Mouse (Mus musculus) stomach, postnatal 0 days (tissue): ENCODE measurements at regions not wholly inside any gene's neighbourhood (a gene's known extent, or its start where the extent isn't known, plus 50 kb on each side); places are given as distances from the start of the nearest gene placed in this dataset.

ENCODE experiments used
- ATAC-seq: fragments of 200-750 bp; cut with Nextera tagmentation; 2 replicates; pipeline ENCODE4 v1.8.0; 2017; ENCODE audit not compliant: low FRiP score, low TSS enrichment
- DNase-seq: peaks from one replicate; pipeline ENCODE4 v3.0.0-alpha.2; 2016; ENCODE audit warnings: low spot score
- H3K27ac ChIP-seq: fragments of 300-500 bp; sonication (generic); replicated peaks from 2 replicates; pipeline ENCODE4 v1.5.1; 2014; ENCODE audit warnings: mild to moderate bottlenecking, control low read depth
- H3K27me3 ChIP-seq: fragments of 300-500 bp; sonication (generic); 2 replicates; pipeline ENCODE4 v1.6.1; 2014; ENCODE audit warnings: low read length; ENCODE audit not compliant: control insufficient read depth, insufficient read depth
- H3K36me3 ChIP-seq: fragments of 300-500 bp; sonication (generic); 2 replicates; pipeline ENCODE4 v1.6.1; 2014; ENCODE audit warnings: low read length, mixed read lengths; ENCODE audit not compliant: control insufficient read depth, insufficient read depth
- H3K4me1 ChIP-seq: fragments of 300-500 bp; sonication (generic); replicated peaks from 2 replicates; pipeline ENCODE4 v1.6.1; 2014; ENCODE audit warnings: antibody characterized with exemption; ENCODE audit not compliant: control insufficient read depth, insufficient read depth
- H3K4me2 ChIP-seq: fragments of 300-500 bp; sonication (generic); replicated peaks from 2 replicates; pipeline ENCODE4 v1.6.1; 2014; ENCODE audit warnings: low read depth, mild to moderate bottlenecking, control low read depth, moderate library complexity
- H3K4me3 ChIP-seq: fragments of 300-500 bp; sonication (generic); 2 replicates; pipeline ENCODE4 v1.5.1; 2014; ENCODE audit warnings: low read depth, low read length, control low read depth
- H3K9ac ChIP-seq: fragments of 300-500 bp; sonication (generic); 2 replicates; pipeline ENCODE4 v1.6.1; 2014; ENCODE audit warnings: mild to moderate bottlenecking, low read length, control low read depth, mixed read lengths
- H3K9me3 ChIP-seq: fragments of 300-500 bp; sonication (generic); 2 replicates; pipeline ENCODE4 v1.6.1; 2016; ENCODE audit warnings: low read length; ENCODE audit not compliant: control insufficient read depth
- CTCF ChIP-seq: IDR thresholded peaks from 2 replicates; pipeline ENCODE4 v1.5.1; 2016; ENCODE audit warnings: antibody characterized with exemption, low read depth, mild to moderate bottlenecking, moderate library complexity
- EP300 ChIP-seq: optimal IDR thresholded peaks from 2 replicates; pipeline ENCODE3; 2016; ENCODE audit warnings: antibody characterized with exemption
- WGBS: fragments of 180-500 bp; shearing (Covaris S2); extraction: QIAGEN DNeasy Blood & Tissue Kit; methylation state at CpG from one replicate; pipeline ENCODE4 v1.1.7; 2014; 5-methylcytosine and 5-hydroxymethylcytosine counted together

GRCm38 (mm10) chr15:25236191-25236723 is 177.3 kb downstream of the Basp1 start:
- ATAC-seq = no peak
- no peak overlapping the region for H3K4me2 ChIP-seq
- H3K4me1 ChIP-seq = no peaks in the 10 kb centered on the region
- no peaks in the 10 kb centered on the region for H3K36me3 ChIP-seq
- no peak for DNase-seq
- no peak for TF ChIP-seq CTCF
- no peak for TF ChIP-seq EP300
- no peaks in the 10 kb centered on the region for H3K27me3 ChIP-seq
- H3K9me3 ChIP-seq = no peaks in the 10 kb centered on the region
- H3K4me3 ChIP-seq = no peak overlapping the region
- H3K27ac ChIP-seq = no peak overlapping the region
- WGBS = 76% methylated on average over 6 of the region's 6 CpGs
- H3K9ac ChIP-seq = no peak overlapping the region

- ATAC-seq (no peak), DNase-seq (no peak)
- TF ChIP-seq CTCF = no peak
- TF ChIP-seq EP300 = no peak
- Histone ChIP-seq H3K9ac (no peak overlapping the region), H3K9me3 (no peaks in the 10 kb centered on the region), H3K4me3 (no peak overlapping the region), H3K4me1 (no peaks in the 10 kb centered on the region), H3K4me2 (no peak overlapping the region), H3K36me3 (no peaks in the 10 kb centered on the region), H3K27ac (no peak overlapping the region), H3K27me3 (no peaks in the 10 kb centered on the region)
- WGBS = 80% methylated on average over 10 of the region's 10 CpGs
Measured at GRCm38 (mm10) chr15:25234064-25234700, 179.4 kb downstream of the Basp1 start.

GRCm38 (mm10) chr15:25230213-25230612 is 183.4 kb downstream of the Basp1 start:
- no peak overlapping the region for H3K4me2 ChIP-seq
- DNase-seq = no peak
- WGBS = 62% methylated on average over 4 of the region's 4 CpGs
- H3K27ac ChIP-seq = no peak overlapping the region
- no peak for ATAC-seq
- TF ChIP-seq CTCF = no peak
- no peak for TF ChIP-seq EP300
- no peaks in the 10 kb centered on the region for H3K9me3 ChIP-seq
- H3K9ac ChIP-seq = no peak overlapping the region
- no peaks in the 10 kb centered on the region for H3K36me3 ChIP-seq
- H3K27me3 ChIP-seq = no peaks in the 10 kb centered on the region
- no peaks in the 10 kb centered on the region for H3K4me1 ChIP-seq
- H3K4me3 ChIP-seq = no peak overlapping the region

DNA sequence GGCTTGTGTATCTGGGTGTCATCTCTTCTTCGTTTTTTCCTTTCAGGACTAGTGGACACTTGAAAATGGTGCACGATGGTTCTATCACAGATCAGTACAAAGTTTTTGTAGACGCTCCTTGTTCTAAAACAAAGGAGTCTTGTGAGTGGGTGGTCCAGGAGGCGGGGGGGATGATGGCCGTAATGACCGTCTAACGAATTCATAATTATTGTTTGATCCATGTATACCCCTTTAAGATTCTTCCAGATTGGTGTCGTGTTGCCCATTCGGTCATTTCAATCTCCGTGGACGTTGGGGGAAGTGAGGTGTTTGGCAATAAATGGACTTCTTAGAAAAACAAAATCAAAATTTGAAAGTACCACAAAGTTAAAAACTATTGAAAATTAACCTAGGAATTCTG is 183.8 kb downstream of the Basp1 start:
- DNase-seq = no peak
- Histone ChIP-seq H3K4me3 (no peak overlapping the region), H3K36me3 (no peaks in the 10 kb centered on the region), H3K27me3 (no peaks in the 10 kb centered on the region), H3K27ac (no peak overlapping the region), H3K4me1 (no peaks in the 10 kb centered on the region), H3K9ac (no peak overlapping the region), H3K4me2 (no peak overlapping the region), H3K9me3 (no peaks in the 10 kb centered on the region)
- no peak for ATAC-seq
- WGBS = 88% methylated on average over 11 of the region's 11 CpGs
- TF ChIP-seq EP300 (no peak), CTCF (no peak)

GRCm38 (mm10) chr15:25227496-25227895 is 186.1 kb downstream of the Basp1 start:
- H3K4me1 ChIP-seq = no peaks in the 10 kb centered on the region
- ATAC-seq = no peak
- DNase-seq = no peak
- H3K27ac ChIP-seq = no peak overlapping the region
- H3K4me3 ChIP-seq = no peak overlapping the region
- H3K9ac ChIP-seq = no peak overlapping the region
- no peaks in the 10 kb centered on the region for H3K9me3 ChIP-seq
- 45% methylated on average over 7 of the region's 7 CpGs for WGBS
- no peak overlapping the region for H3K4me2 ChIP-seq
- no peaks in the 10 kb centered on the region for H3K36me3 ChIP-seq
- TF ChIP-seq CTCF (no peak), EP300 (no peak)
- H3K27me3 ChIP-seq = no peaks in the 10 kb centered on the region

DNA sequence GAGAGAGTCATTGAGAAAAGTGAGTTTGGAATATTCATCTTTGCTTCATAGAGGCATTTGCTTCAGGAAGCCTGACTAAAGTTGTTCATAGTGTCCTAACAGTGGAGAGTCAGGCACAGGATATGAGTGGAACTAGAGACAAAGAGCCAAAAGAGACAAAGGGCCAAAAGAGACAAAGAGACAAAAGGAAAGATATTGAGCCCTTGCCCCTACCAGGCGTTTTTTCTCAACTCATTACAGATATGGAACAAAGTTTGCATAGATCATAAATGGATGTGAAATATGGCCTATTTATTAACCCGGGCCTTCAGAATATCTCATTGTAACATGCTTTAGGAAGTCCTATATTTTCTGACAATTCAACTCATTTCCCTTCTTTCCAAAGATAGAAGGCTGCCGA is 187.6 kb downstream of the Basp1 start:
- Histone ChIP-seq H3K27ac (no peak overlapping the region), H3K9me3 (no peaks in the 10 kb centered on the region), H3K4me2 (no peak overlapping the region), H3K4me3 (no peak overlapping the region), H3K4me1 (no peaks in the 10 kb centered on the region), H3K36me3 (no peaks in the 10 kb centered on the region), H3K9ac (no peak overlapping the region), H3K27me3 (no peaks in the 10 kb centered on the region)
- no peak for TF ChIP-seq CTCF
- no peak for TF ChIP-seq EP300
- DNase-seq (no peak), ATAC-seq (no peak)
- 39% methylated on average over 3 of the region's 3 CpGs for WGBS
